Mouse (Mus musculus) stomach, postnatal 0 days (tissue): ENCODE data around the gene Wbp2. TPM values are rescaled to one million over a fixed set of nuclear protein-coding genes. Genes with fewer than 3 reads are reported as not detected.

Source experiments
- ATAC-seq: fragments of 200-750 bp; cut with Nextera tagmentation; 2 replicates; pipeline ENCODE4 v1.8.0; 2017; ENCODE audit not compliant: low FRiP score, low TSS enrichment
- DNase-seq: peaks from one replicate; pipeline ENCODE4 v3.0.0-alpha.2; 2016; ENCODE audit warnings: low spot score
- H3K27ac ChIP-seq: fragments of 300-500 bp; sonication (generic); replicated peaks from 2 replicates; pipeline ENCODE4 v1.5.1; 2014; ENCODE audit warnings: mild to moderate bottlenecking, control low read depth
- H3K27me3 ChIP-seq: fragments of 300-500 bp; sonication (generic); 2 replicates; pipeline ENCODE4 v1.6.1; 2014; ENCODE audit warnings: low read length; ENCODE audit not compliant: control insufficient read depth, insufficient read depth
- H3K36me3 ChIP-seq: fragments of 300-500 bp; sonication (generic); 2 replicates; pipeline ENCODE4 v1.6.1; 2014; ENCODE audit warnings: low read length, mixed read lengths; ENCODE audit not compliant: control insufficient read depth, insufficient read depth
- H3K4me1 ChIP-seq: fragments of 300-500 bp; sonication (generic); replicated peaks from 2 replicates; pipeline ENCODE4 v1.6.1; 2014; ENCODE audit warnings: antibody characterized with exemption; ENCODE audit not compliant: control insufficient read depth, insufficient read depth
- H3K4me2 ChIP-seq: fragments of 300-500 bp; sonication (generic); replicated peaks from 2 replicates; pipeline ENCODE4 v1.6.1; 2014; ENCODE audit warnings: low read depth, mild to moderate bottlenecking, control low read depth, moderate library complexity
- H3K4me3 ChIP-seq: fragments of 300-500 bp; sonication (generic); 2 replicates; pipeline ENCODE4 v1.5.1; 2014; ENCODE audit warnings: low read depth, low read length, control low read depth
- H3K9ac ChIP-seq: fragments of 300-500 bp; sonication (generic); 2 replicates; pipeline ENCODE4 v1.6.1; 2014; ENCODE audit warnings: mild to moderate bottlenecking, low read length, control low read depth, mixed read lengths
- H3K9me3 ChIP-seq: fragments of 300-500 bp; sonication (generic); 2 replicates; pipeline ENCODE4 v1.6.1; 2016; ENCODE audit warnings: low read length; ENCODE audit not compliant: control insufficient read depth
- CTCF ChIP-seq: IDR thresholded peaks from 2 replicates; pipeline ENCODE4 v1.5.1; 2016; ENCODE audit warnings: antibody characterized with exemption, low read depth, mild to moderate bottlenecking, moderate library complexity
- EP300 ChIP-seq: optimal IDR thresholded peaks from 2 replicates; pipeline ENCODE3; 2016; ENCODE audit warnings: antibody characterized with exemption
- WGBS: fragments of 180-500 bp; shearing (Covaris S2); extraction: QIAGEN DNeasy Blood & Tissue Kit; methylation state at CpG from one replicate; pipeline ENCODE4 v1.1.7; 2014; 5-methylcytosine and 5-hydroxymethylcytosine counted together
- polyA plus RNA-seq: library from polyadenylated mRNA; unstranded; fragments of >200 nt; fragmentation: Nextera tagmentation; extraction: Ambion mirVana; gene quantifications from 2 replicates; pipeline ENCODE4 v1.2.1, GENCODE M21; 2015

The Wbp2 gene
- polyA plus RNA-seq, 1 experiment from 2014 or later = 71.0 TPM

- H3K27me3 ChIP-seq = no peaks in the 10 kb centered on the region
- TF ChIP-seq CTCF (no peak), EP300 (no peak)
- H3K27ac ChIP-seq = 0 out of 2 replicates have a peak overlapping the region, but pooled peaks have one; percentile 92
- ATAC-seq (no peak), DNase-seq (no peak)
- no peaks in the 10 kb centered on the region for H3K9me3 ChIP-seq
- peak overlapping the region; percentile 55 for H3K4me2 ChIP-seq
- peak overlapping the region; percentile 53; the same call in 1 of the 2 replicates for H3K9ac ChIP-seq
- H3K36me3 ChIP-seq = peaks cover 19% of the 10 kb centered on the region
- 76% methylated on average over 7 of the region's 7 CpGs for WGBS
- H3K4me1 ChIP-seq = 0 out of 2 replicates have a peak, but pooled peaks cover 3% of the 10 kb centered on the region
- peak overlapping the region; percentile 24; the same call in 1 of the 2 replicates for H3K4me3 ChIP-seq
Measured at GRCm38 (mm10) chr11:116076836-116077235, 10.0 kb downstream of the Wbp2 start.

GRCm38 (mm10) chr11:116076266-116076540, 10.6 kb downstream of the Wbp2 start:
- ATAC-seq = no peak
- TF ChIP-seq EP300 = no peak
- TF ChIP-seq CTCF = no peak
- Histone ChIP-seq H3K4me2 (no peak overlapping the region), H3K4me1 (0 out of 2 replicates have a peak, but pooled peaks cover 3% of the 10 kb centered on the region), H3K27me3 (no peaks in the 10 kb centered on the region), H3K4me3 (no peak overlapping the region), H3K9ac (no peak overlapping the region), H3K27ac (no peak overlapping the region), H3K36me3 (peaks cover 18% of the 10 kb centered on the region), H3K9me3 (no peaks in the 10 kb centered on the region)
- WGBS = 51% methylated on average over 7 of the region's 7 CpGs
- DNase-seq = no peak

DNA sequence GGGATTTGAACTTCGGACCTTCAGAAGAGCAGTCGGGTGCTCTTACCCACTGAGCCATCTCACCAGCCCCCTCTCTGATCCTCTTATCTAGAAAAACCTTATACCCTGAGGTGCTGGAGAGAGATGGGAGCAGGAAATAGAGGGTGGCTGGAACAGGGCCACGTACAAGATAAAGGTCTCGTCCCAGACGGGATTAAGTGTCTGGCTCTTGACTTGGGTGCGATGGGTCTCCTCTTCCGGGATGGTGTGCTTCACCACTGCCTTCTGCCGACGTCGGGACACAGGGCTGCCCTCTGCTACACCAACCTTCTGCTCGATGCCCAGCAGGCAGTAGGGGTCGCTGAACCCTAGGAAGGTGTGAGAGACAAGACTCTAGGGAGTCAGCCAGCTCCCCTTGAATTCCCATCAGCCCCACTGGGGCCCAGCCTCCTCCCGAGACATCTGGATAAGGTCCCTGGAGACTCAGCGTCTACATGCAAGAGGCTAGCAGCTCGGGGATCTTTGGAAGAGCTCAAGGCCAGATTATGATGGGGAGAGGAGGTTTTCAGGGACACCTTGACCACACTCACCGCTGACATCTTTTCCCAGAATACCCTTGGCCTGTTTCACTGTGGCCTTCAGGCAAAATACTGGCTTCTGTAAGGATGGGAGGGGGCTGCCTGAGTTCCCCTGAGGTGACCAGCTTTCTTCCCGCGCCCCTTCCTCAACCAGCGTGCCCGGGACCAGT, 11.1 kb downstream of the Wbp2 start:
- H3K27ac ChIP-seq = no peak overlapping the region
- 51% methylated on average over 19 of the region's 20 CpGs for WGBS
- no peak overlapping the region for H3K9ac ChIP-seq
- H3K9me3 ChIP-seq = no peaks in the 10 kb centered on the region
- H3K4me1 ChIP-seq = 0 out of 2 replicates have a peak, but pooled peaks cover 3% of the 10 kb centered on the region
- H3K4me3 ChIP-seq = no peak overlapping the region
- no peaks in the 10 kb centered on the region for H3K27me3 ChIP-seq
- TF ChIP-seq EP300 = no peak
- peak; percentile 23; the same call in 1 of the 2 replicates for TF ChIP-seq CTCF
- no peak for DNase-seq
- no peak overlapping the region for H3K4me2 ChIP-seq
- no peak for ATAC-seq
- peaks cover 18% of the 10 kb centered on the region for H3K36me3 ChIP-seq

- DNase-seq (no peak), ATAC-seq (no peak)
- H3K4me1 ChIP-seq = 0 out of 2 replicates have a peak, but pooled peaks cover 3% of the 10 kb centered on the region
- no peak overlapping the region for H3K27ac ChIP-seq
- no peak for TF ChIP-seq CTCF
- TF ChIP-seq EP300 = no peak
- no peaks in the 10 kb centered on the region for H3K9me3 ChIP-seq
- H3K27me3 ChIP-seq = no peaks in the 10 kb centered on the region
- no peak overlapping the region for H3K4me2 ChIP-seq
- H3K36me3 ChIP-seq = peaks cover 9% of the 10 kb centered on the region
- no peak overlapping the region for H3K4me3 ChIP-seq
- 60% methylated on average over 7 of the region's 7 CpGs for WGBS
- no peak overlapping the region for H3K9ac ChIP-seq
Measured at GRCm38 (mm10) chr11:116074436-116074991, 12.3 kb downstream of the Wbp2 start.

DNA sequence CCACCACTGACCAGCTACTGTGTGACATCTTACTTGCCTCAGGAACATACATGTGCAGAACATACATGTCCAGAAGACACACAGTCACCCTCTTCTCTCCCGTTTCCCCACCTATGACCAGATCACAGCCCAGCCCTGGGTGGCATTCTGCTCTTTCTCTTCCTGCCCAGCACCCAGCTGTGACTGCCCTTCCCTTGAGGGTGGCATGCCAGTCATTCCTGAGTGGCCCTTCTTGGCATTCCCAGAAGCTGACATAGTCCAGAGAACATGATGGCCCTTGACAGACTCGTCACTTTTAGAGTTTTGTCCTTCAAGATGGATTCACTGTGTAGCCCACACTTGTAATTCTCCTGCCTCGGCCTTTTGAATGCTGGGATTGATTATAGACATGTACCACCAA, 14.2 kb downstream of the Wbp2 start:
- H3K36me3 ChIP-seq = no peaks in the 10 kb centered on the region
- no peak overlapping the region for H3K4me3 ChIP-seq
- WGBS = 77% methylated on average over 3 of the region's 3 CpGs
- H3K9me3 ChIP-seq = no peaks in the 10 kb centered on the region
- no peak overlapping the region for H3K9ac ChIP-seq
- no peak overlapping the region for H3K27ac ChIP-seq
- no peak for ATAC-seq
- DNase-seq = no peak
- H3K4me1 ChIP-seq = no peaks in the 10 kb centered on the region
- no peak overlapping the region for H3K4me2 ChIP-seq
- H3K27me3 ChIP-seq = no peaks in the 10 kb centered on the region
- TF ChIP-seq CTCF (no peak), EP300 (no peak)

GRCm38 (mm10) chr11:116071510-116071909, 15.3 kb downstream of the Wbp2 start:
- peak; percentile 55 for TF ChIP-seq CTCF
- TF ChIP-seq EP300 = no peak
- H3K4me1 ChIP-seq = no peaks in the 10 kb centered on the region

More at GRCm38 (mm10) chr11:116071510-116071909, 15.3 kb downstream of the Wbp2 start:
- H3K27me3 ChIP-seq = no peaks in the 10 kb centered on the region
- H3K4me3 ChIP-seq = no peak overlapping the region
- 55% methylated on average over 5 of the region's 5 CpGs for WGBS
- H3K36me3 ChIP-seq = no peaks in the 10 kb centered on the region
- no peak overlapping the region for H3K4me2 ChIP-seq
- no peak overlapping the region for H3K27ac ChIP-seq
- ATAC-seq = no peak
- no peaks in the 10 kb centered on the region for H3K9me3 ChIP-seq
- DNase-seq = no peak
- no peak overlapping the region for H3K9ac ChIP-seq
